Mouse (Mus musculus) retina, postnatal 1 day (tissue): ENCODE measurements at regions not wholly inside any gene's neighbourhood (a gene's known extent, or its start where the extent isn't known, plus 50 kb on each side); places are given as distances from the start of the nearest gene placed in this dataset.

Source experiments
- DNase-seq: peaks from one replicate; pipeline ENCODE4 v3.0.0-alpha.2; 2012

- peak; percentile 87 for DNase-seq
Observed at GRCm38 (mm10) chr6:51379560-51380274, 52.8 kb upstream of the Nfe2l3 start.

- no peak for DNase-seq
Observed at GRCm38 (mm10) chr6:51380275-51380575, 52.2 kb upstream of the Nfe2l3 start.

- DNase-seq: no peak
Observed at GRCm38 (mm10) chr6:51381465-51381864, 51.0 kb upstream of the Nfe2l3 start.
